Mouse (Mus musculus) layer of hippocampus, adult 8-10 months (tissue): ENCODE measurements at regions not wholly inside any gene's neighbourhood (a gene's known extent, or its start where the extent isn't known, plus 50 kb on each side); places are given as distances from the start of the nearest gene placed in this dataset.

ENCODE experiments used
- DNase-seq, 2 experiments: peaks; one replicate each; pipeline ENCODE4 v3.0.0; 2022; ENCODE audit warnings: low spot score in 2 of 2

- DNase-seq = no peak
These were observed 117.7 kb downstream of the Pah start for GRCm38 (mm10) chr10:87639339-87639738.

GRCm38 (mm10) chr10:87649091-87649490 lies 127.5 kb downstream of the Pah start:
- peak; percentile 17 to 48 for DNase-seq

DNA sequence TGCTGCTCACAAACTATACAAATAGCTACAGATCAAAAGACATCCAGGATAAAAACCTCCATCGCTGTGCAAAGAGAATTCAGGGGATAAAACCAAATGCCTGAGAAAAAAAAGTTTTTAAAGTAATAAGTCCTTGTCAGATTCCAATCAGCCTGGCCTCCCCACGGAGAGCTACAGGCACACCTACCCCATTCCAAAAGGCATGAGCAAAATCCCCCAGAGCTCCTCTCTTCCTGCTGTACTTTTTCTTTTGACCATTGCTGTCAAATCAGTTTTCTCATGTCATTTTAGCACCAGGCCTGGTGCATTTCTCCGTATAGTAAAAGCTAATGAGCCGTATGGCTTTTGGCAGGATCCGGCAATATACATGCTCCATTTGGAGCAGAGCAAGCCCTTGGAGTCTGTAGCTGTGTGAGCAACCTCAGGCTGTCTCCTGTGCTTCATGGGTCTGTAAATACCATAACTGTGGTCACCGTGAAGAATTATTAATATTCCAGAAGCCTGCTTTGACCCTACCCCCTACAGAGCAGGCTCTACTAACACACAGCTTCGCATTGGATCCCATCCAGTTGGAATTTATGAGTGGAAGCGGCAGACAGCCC lies 130.6 kb downstream of the Pah start:
- DNase-seq = no peak

DNA sequence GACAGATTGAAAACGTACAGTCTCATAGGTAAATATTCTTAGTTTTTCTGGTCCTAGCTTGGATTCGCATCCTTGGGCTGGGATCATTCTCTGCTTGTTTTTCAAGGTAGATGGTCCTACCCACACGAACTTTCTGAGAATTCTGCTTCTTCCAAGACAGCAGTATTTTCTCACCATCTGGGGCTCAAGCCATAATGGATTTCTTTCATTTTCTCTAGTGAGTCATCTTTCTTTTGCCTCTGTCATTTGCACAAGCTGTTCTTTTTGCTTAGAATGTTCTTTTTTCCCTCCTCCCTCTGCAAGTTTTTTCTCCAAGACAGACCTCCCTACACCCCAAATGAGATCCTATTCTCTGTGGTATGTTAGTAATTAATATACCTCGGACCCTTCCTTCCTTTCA lies 132.5 kb downstream of the Pah start:
- DNase-seq = peak in 1 of 2 experiments; percentile 5

- peak; percentile 14 to 25 for DNase-seq
These were observed 144.6 kb downstream of the Pah start for GRCm38 (mm10) chr10:87666020-87666718.

- DNase-seq = peak; percentile 5
These were observed 145.3 kb downstream of the Pah start for GRCm38 (mm10) chr10:87666719-87667387.

- no peak for DNase-seq
These were observed 146.1 kb downstream of the Pah start for GRCm38 (mm10) chr10:87667651-87668140.

- no peak for DNase-seq
These were observed 153.3 kb downstream of the Pah start for GRCm38 (mm10) chr10:87674740-87675420.

- no peak for DNase-seq
These were observed 154.6 kb downstream of the Pah start for GRCm38 (mm10) chr10:87676041-87676672.

DNA sequence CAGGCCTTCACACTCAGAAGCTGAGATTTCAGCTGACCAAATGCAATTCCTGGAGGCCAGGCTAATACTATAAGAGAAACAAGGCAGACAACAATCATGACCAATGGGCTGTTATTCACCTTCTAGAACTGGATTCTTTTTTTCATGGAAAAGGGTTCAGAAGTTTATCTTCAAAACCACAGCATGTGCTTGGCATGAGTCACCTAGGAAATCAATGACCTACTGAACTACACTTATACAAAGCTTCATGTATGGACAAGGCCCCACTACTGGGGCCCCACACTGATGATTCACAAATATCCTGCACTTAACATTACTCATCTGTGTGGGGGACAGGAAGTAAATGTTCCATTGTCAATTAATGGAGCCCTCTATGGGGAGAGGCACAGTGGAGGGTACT lies 157.4 kb downstream of the Pah start:
- DNase-seq = no peak

GRCm38 (mm10) chr10:87686311-87686710 lies 164.7 kb downstream of the Pah start:
- no peak for DNase-seq

- no peak for DNase-seq
These were observed 165.2 kb downstream of the Pah start for GRCm38 (mm10) chr10:87686785-87687184.

DNA sequence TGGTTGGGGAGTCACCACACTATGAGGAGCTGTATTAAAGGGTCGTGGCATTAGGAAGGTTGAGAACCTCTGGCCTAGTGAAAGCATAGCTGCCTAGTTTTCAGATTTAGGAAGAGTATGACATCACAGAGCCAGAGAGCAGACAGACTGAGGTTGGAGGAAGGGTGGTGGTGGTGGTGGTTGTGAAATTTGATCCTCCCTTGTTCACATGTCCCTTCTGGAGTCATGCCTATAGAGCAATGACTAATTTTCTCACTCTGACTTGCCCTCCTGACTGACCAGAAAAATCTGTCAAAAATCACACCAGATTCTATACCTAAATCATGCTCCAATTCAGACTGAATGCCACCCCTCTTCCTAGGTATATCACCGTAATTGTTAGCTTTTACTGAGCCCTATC lies 166.2 kb downstream of the Pah start:
- no peak for DNase-seq

DNA sequence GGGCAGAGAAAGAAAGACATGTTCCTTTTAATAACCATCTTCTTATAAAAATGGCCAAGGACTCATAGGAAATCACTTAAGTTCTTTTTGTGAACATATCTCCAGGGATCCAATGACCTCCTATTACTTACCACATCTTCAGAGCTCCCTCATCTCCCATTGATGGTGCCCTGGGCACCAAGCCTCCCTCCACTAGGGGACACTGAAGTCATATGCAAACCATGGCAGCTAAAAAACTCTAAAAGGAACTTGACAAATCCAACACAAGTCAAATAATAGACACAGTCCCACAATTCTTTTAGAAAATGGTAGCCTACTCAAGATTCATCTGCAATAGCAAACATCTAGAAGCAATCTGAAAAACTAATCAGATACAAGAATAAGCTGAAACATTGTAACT lies 167.2 kb upstream of the Igf1 start:
- DNase-seq = no peak

DNA sequence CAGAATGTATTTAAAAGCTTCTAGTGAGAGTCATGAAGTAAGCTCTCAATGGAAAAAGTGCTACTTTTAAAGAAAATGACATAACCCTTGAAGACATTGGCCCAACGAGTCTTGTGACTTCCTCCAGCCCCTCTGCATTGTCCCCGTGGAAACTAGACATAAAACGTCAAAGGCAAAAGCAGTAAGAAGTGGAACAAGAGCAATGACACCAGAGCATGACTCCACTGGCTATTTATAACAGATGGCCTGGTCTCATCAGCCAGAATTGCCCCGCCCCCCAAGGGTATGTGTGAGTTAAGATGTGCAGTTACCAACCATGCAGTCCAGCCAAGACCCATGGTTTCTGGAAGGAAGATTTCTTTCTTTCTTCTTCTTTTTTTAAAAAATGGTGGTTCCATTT lies 161.6 kb upstream of the Igf1 start:
- no peak for DNase-seq

GRCm38 (mm10) chr10:87711209-87711608 lies 146.9 kb upstream of the Igf1 start:
- no peak for DNase-seq

GRCm38 (mm10) chr10:87711798-87712197 lies 146.3 kb upstream of the Igf1 start:
- DNase-seq = no peak

- no peak for DNase-seq
These were observed 142.0 kb upstream of the Igf1 start for GRCm38 (mm10) chr10:87715874-87716600.

DNA sequence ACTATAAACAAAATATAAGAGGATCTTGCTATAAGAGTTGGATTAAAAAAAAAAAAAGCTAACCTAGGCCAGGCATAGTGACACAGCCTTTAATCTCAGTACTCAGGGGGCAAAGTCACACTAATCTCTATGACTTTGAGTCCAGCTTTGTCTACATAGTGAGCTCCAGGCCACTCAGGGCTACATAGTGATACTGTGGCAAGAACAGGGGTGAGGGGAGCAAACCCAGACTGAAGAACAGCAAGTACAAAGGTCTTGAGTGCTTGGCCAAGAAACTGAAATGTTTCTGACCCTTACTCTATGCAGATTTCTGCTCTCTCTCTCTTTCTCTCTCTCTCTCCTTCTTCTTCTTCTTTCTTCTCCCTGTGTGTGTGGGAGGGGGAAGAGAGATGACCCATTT lies 140.9 kb upstream of the Igf1 start:
- no peak for DNase-seq

DNA sequence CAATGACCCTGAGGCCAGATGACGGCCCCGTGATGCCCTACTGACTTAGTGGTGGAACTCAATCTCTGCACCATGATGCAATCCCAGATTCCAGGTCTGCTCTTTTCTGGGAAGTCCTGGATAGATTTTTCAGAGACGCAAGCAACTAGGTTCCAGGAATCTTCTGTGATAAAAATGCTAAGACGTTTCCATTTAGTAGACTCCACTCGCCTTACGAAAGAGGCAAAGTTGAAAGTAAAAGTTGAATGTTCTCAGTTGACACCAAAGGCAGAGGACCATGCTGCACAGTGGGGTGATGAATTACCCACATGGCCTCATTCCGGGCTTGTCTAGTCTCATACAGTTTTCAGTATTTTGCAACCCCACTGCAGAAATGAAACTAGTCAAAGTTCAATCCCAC lies 139.6 kb upstream of the Igf1 start:
- DNase-seq = no peak

- DNase-seq = no peak
These were observed 138.1 kb upstream of the Igf1 start for GRCm38 (mm10) chr10:87719978-87720377.
